Mouse (Mus musculus) heart, adult 18-20 months (tissue): ENCODE results near the gene Prr5l. TPM values are rescaled to one million over a fixed set of nuclear protein-coding genes. Genes with fewer than 3 reads are reported as not detected.

ENCODE experiments used
- DNase-seq, 2 experiments: peaks; one replicate each; pipeline ENCODE4 v3.0.0; 2021 to 2022; ENCODE audit warnings: mixed read lengths in 1 of 2
- total RNA-seq, 2 experiments: library from RNA; stranded (reverse); gene quantifications; 2 replicates each; pipeline ENCODE4 v1.2.3; 2021

Gene Prr5l
- total RNA-seq, 2 experiments from 2014 or later = 1.5 to 2.3 TPM

- no peak for DNase-seq
Observed at GRCm38 (mm10) chr2:101723333-101723881, 159.4 kb downstream of the Prr5l start.

- DNase-seq = peak; percentile 53 to 54
Observed at GRCm38 (mm10) chr2:101722370-101723332, 160.2 kb downstream of the Prr5l start.

- no peak for DNase-seq
Observed at GRCm38 (mm10) chr2:101721835-101722234, 161.0 kb downstream of the Prr5l start.

GRCm38 (mm10) chr2:101717162-101717561 lies 165.7 kb downstream of the Prr5l start:
- no peak for DNase-seq

GRCm38 (mm10) chr2:101715650-101716323 lies 167.0 kb downstream of the Prr5l start:
- DNase-seq = peak; percentile 42 to 82

- no peak for DNase-seq
Observed at GRCm38 (mm10) chr2:101711608-101712007, 171.2 kb downstream of the Prr5l start.

- DNase-seq = peak in 1 of 2 experiments; percentile 46
Observed at GRCm38 (mm10) chr2:101705941-101706485, 176.8 kb downstream of the Prr5l start.

- no peak for DNase-seq
Observed at GRCm38 (mm10) chr2:101699284-101699683, 183.5 kb downstream of the Prr5l start.

- DNase-seq = no peak
Observed at GRCm38 (mm10) chr2:101695584-101695983, 187.2 kb downstream of the Prr5l start.

- peak in 1 of 2 experiments; percentile 49 for DNase-seq
Observed at GRCm38 (mm10) chr2:101693577-101694215, 189.1 kb downstream of the Prr5l start.

- no peak for DNase-seq
Observed at GRCm38 (mm10) chr2:101693043-101693442, 189.8 kb downstream of the Prr5l start.

GRCm38 (mm10) chr2:101690252-101690827 lies 192.5 kb downstream of the Prr5l start:
- DNase-seq = no peak

- DNase-seq = no peak
Observed at GRCm38 (mm10) chr2:101688011-101688410, 194.8 kb downstream of the Prr5l start.

GRCm38 (mm10) chr2:101684421-101684820 lies 198.4 kb downstream of the Prr5l start:
- DNase-seq = peak; percentile 45 to 62

GRCm38 (mm10) chr2:101679164-101679784 lies 203.6 kb downstream of the Prr5l start:
- peak in 1 of 2 experiments; percentile 34 for DNase-seq

- DNase-seq = peak; percentile 91 to 93
Observed at GRCm38 (mm10) chr2:101678236-101679021, 204.4 kb downstream of the Prr5l start, which contains the start of gene Traf6. TSS of gene Traf6 (plus strand) at chr2:101678429.

- DNase-seq = no peak
Observed at GRCm38 (mm10) chr2:101673547-101673946, 209.3 kb downstream of the Prr5l start.

GRCm38 (mm10) chr2:101668751-101669150 lies 214.1 kb downstream of the Prr5l start:
- DNase-seq = no peak

- DNase-seq = no peak
Observed at GRCm38 (mm10) chr2:101665703-101666092, 217.1 kb downstream of the Prr5l start.

- peak; percentile 76 to 84 for DNase-seq
Observed at GRCm38 (mm10) chr2:101665058-101665702, 217.6 kb downstream of the Prr5l start.
